Mouse (Mus musculus) liver, embryonic 14 days (tissue): ENCODE data around the gene Gm7145. TPM values are rescaled to one million over a fixed set of nuclear protein-coding genes. Genes with fewer than 3 reads are reported as not detected.

Source experiments
- polyA plus RNA-seq: library from polyadenylated mRNA; depleted of rRNA; stranded (reverse); fragments of >200 nt; gene quantifications from 2 replicates; pipeline ENCODE4 v1.2.3, GENCODE M21; 2012; rRNA removed

The Gm7145 gene
- not detected in 2 replicates for polyA plus RNA-seq

DNA sequence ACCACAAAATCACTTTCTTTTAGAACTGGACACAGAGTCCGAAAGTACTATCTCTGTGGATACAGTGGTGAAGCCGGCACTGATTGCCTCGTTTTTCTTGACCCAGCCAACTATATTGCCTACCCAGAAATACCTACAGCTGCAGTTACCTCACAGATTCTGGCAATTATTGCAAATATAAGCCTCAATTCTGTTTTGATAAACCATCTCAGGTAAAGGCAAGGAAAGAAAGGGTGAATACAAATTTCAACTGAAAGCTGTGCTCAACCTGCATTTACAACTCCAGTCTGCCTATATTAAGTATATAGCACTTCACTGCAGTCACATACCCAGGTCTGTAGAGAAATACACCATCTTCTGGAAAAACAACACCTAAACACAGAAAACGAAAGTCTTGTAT lies at the start of gene Gm7145:
Gene Gm7145, plus strand, starts transcription at position 301 of the 400 bp plus-strand sequence.

DNA sequence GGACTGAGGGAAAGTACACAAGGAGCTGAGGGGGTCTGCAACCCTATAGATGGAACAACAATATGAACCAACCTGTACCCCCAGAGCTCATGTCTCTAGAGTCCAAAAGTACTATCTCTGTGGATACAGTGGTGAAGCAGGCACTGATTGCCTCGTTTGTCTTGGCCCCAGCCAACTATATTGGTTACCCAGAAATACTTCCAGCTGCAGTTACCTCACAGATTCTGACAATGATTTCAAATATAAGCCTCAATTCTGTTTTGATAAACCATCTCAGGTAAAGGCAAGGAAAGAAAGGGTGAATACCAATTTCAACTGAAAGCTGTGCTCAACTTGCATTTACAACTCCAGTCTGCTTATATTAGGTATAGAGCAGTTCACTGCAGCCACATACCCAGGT lies 38.0 kb upstream of the Gm7145 start, which contains the start of gene Gm28168:
Gene Gm28168, plus strand, starts transcription at position 301 of the 400 bp plus-strand sequence.

Other genes with a start within 250 kb of the Gm7145 start
- gene B020011L13Rik, start 184.8 kb upstream of the Gm7145 start, polyA plus RNA-seq = not detected in 2 replicates
- not detected in 2 replicates for gene Gm28360, start 135.9 kb upstream of the Gm7145 start, polyA plus RNA-seq
- gene Gm28168, start 37.9 kb upstream of the Gm7145 start, polyA plus RNA-seq = not detected in 2 replicates
- not detected in 2 replicates for gene Gm29106, start 210.6 kb downstream of the Gm7145 start, polyA plus RNA-seq